Mouse (Mus musculus): ENCODE results near the gene Gal3st3. TPM values are rescaled to one million over a fixed set of nuclear protein-coding genes. Genes with fewer than 3 reads are reported as not detected.
"Not testable (repeated sequence)": the region's sequence is repeated elsewhere in the genome, so short reads cannot be mapped to it uniquely, and the experiment has no call there.

The Gal3st3 gene
- polyA plus RNA-seq, 1 experiment from 2014 or later, result 17.2 TPM

- Histone ChIP-seq H3K9ac (ENCODE audit: low read length) (peak overlapping the region; percentile 52), H3K9me3 (ENCODE audit: control insufficient read depth, low read length) (no peaks in the 10 kb centered on the region), H3K36me3 (ENCODE audit: control insufficient read depth, insufficient read depth, low read length) (no peaks in the 10 kb centered on the region), H3K27me3 (ENCODE audit: control insufficient read depth, insufficient read depth, low read length) (no peaks in the 10 kb centered on the region), H3K27ac (ENCODE audit: low read depth, low read length) (no peak overlapping the region), H3K4me2 (ENCODE audit: low read depth, low read length, severe bottlenecking) (peak overlapping the region; percentile 45), H3K4me1 (replicated peaks; ENCODE audit: control insufficient read depth, insufficient read depth, low read length) (peaks cover 2% of the 10 kb centered on the region; the same call in 1 of the 2 replicates), H3K4me3 (ENCODE audit: low read depth, low read length) (peak overlapping the region; percentile 25)
- WGBS, result 5% methylated on average over 29 of the region's 34 CpGs
- no peak for DNase-seq (ENCODE audit: low spot score)
- ATAC-seq (replicated peaks; ENCODE audit: low FRiP score), result no peak
These were observed 50.7 kb downstream of the Gal3st3 start for GRCm38 (mm10) chr19:5348526-5349501.

- WGBS, result 61% methylated on average over 6 of the region's 6 CpGs
- H3K36me3 ChIP-seq (ENCODE audit: control insufficient read depth, insufficient read depth, low read length); DNase-seq (ENCODE audit: low spot score); ATAC-seq (replicated peaks; ENCODE audit: low FRiP score); H3K27me3 ChIP-seq (ENCODE audit: control insufficient read depth, insufficient read depth, low read length); H3K27ac ChIP-seq (ENCODE audit: low read depth, low read length); H3K4me1 ChIP-seq (replicated peaks; ENCODE audit: control insufficient read depth, insufficient read depth, low read length); H3K9me3 ChIP-seq (ENCODE audit: control insufficient read depth, low read length): not testable (repeated sequence)
- peak within 1 kb of the TSS; percentile 25 for H3K4me3 ChIP-seq (ENCODE audit: low read depth, low read length)
- peak within 1 kb of the TSS; percentile 52 for H3K9ac ChIP-seq (ENCODE audit: low read length)
- H3K4me2 ChIP-seq (ENCODE audit: low read depth, low read length, severe bottlenecking), result peak within 1 kb of the TSS; percentile 45
These were observed 51.4 kb downstream of the Gal3st3 start, which contains the start of gene Cst6 for GRCm38 (mm10) chr19:5349502-5349873. Cst6 (minus strand) TSS chr19:5349574.

- Histone ChIP-seq H3K4me1 (replicated peaks; ENCODE audit: control insufficient read depth, insufficient read depth, low read length) (peaks cover 2% of the 10 kb centered on the region; the same call in 1 of the 2 replicates), H3K9me3 (ENCODE audit: control insufficient read depth, low read length) (no peaks in the 10 kb centered on the region), H3K27ac (ENCODE audit: low read depth, low read length) (no peak overlapping the region), H3K36me3 (ENCODE audit: control insufficient read depth, insufficient read depth, low read length) (no peaks in the 10 kb centered on the region), H3K4me2 (ENCODE audit: low read depth, low read length, severe bottlenecking) (no peak overlapping the region), H3K27me3 (ENCODE audit: control insufficient read depth, insufficient read depth, low read length) (no peaks in the 10 kb centered on the region), H3K4me3 (ENCODE audit: low read depth, low read length) (no peak overlapping the region), H3K9ac (ENCODE audit: low read length) (no peak overlapping the region)
- DNase-seq (ENCODE audit: low spot score) (no peak), ATAC-seq (replicated peaks; ENCODE audit: low FRiP score) (no peak)
- 86% methylated on average over 2 of the region's 2 CpGs for WGBS
These were observed 55.5 kb downstream of the Gal3st3 start for GRCm38 (mm10) chr19:5353609-5354008.

- H3K36me3 ChIP-seq (ENCODE audit: control insufficient read depth, insufficient read depth, low read length), result no peaks in the 10 kb centered on the region
- no peak overlapping the region for H3K27ac ChIP-seq (ENCODE audit: low read depth, low read length)
- ATAC-seq (replicated peaks; ENCODE audit: low FRiP score), result no peak
- no CpG with 5 or more reads among the region's 1 CpGs for WGBS
- H3K4me2 ChIP-seq (ENCODE audit: low read depth, low read length, severe bottlenecking), result no peak overlapping the region
- H3K4me3 ChIP-seq (ENCODE audit: low read depth, low read length), result no peak overlapping the region
- H3K9ac ChIP-seq (ENCODE audit: low read length), result no peak overlapping the region
- no peaks in the 10 kb centered on the region for H3K27me3 ChIP-seq (ENCODE audit: control insufficient read depth, insufficient read depth, low read length)
- no peak for DNase-seq (ENCODE audit: low spot score)
- no peaks in the 10 kb centered on the region for H3K4me1 ChIP-seq (replicated peaks; ENCODE audit: control insufficient read depth, insufficient read depth, low read length)
- H3K9me3 ChIP-seq (ENCODE audit: control insufficient read depth, low read length), result no peaks in the 10 kb centered on the region
These were observed 57.9 kb downstream of the Gal3st3 start for GRCm38 (mm10) chr19:5356080-5356479.

Other genes starting within 250 kb of the Gal3st3 start
- gene Rin1, start 247.8 kb upstream of the Gal3st3 start, polyA plus RNA-seq (2014; fragmentation: Nextera tagmentation; extraction: Ambion mirVana), result 2.0 TPM in 2 replicates
- gene Cd248, start 230.3 kb upstream of the Gal3st3 start, polyA plus RNA-seq (2014; fragmentation: Nextera tagmentation; extraction: Ambion mirVana), result 30.7 and 32.7 TPM in 2 replicates
- 1.2 and 1.8 TPM in 2 replicates for gene Tmem151a, start 212.8 kb upstream of the Gal3st3 start, polyA plus RNA-seq (2014; fragmentation: Nextera tagmentation; extraction: Ambion mirVana)
- gene Yif1a, start 209.8 kb upstream of the Gal3st3 start, polyA plus RNA-seq (2014; fragmentation: Nextera tagmentation; extraction: Ambion mirVana), result 69.5 and 75.8 TPM in 2 replicates
- 93.2 and 112 TPM in 2 replicates for gene Cnih2, start 199.8 kb upstream of the Gal3st3 start, polyA plus RNA-seq (2014; fragmentation: Nextera tagmentation; extraction: Ambion mirVana)
- 250 and 262 TPM in 2 replicates for gene Rab1b, start 191.3 kb upstream of the Gal3st3 start, polyA plus RNA-seq (2014; fragmentation: Nextera tagmentation; extraction: Ambion mirVana)
- 35.3 and 38.5 TPM in 2 replicates for gene Klc2, start 179.8 kb upstream of the Gal3st3 start, polyA plus RNA-seq (2014; fragmentation: Nextera tagmentation; extraction: Ambion mirVana)
- gene Pacs1, start 25.2 kb upstream of the Gal3st3 start, polyA plus RNA-seq (2014; fragmentation: Nextera tagmentation; extraction: Ambion mirVana), result 32.2 and 33.2 TPM in 2 replicates
- gene Sf3b2, start 2.9 kb upstream of the Gal3st3 start, polyA plus RNA-seq (2014; fragmentation: Nextera tagmentation; extraction: Ambion mirVana), result 418 and 450 TPM in 2 replicates
- gene Catsper1, start 37.4 kb downstream of the Gal3st3 start, polyA plus RNA-seq (2014; fragmentation: Nextera tagmentation; extraction: Ambion mirVana), result not detected in 2 replicates
- 0.83 TPM in 1 of 2 replicates, not detected in the other for gene Cst6, start 51.2 kb downstream of the Gal3st3 start, polyA plus RNA-seq (2014; fragmentation: Nextera tagmentation; extraction: Ambion mirVana)
- 79.2 and 82.8 TPM in 2 replicates for gene Eif1ad, start 68.4 kb downstream of the Gal3st3 start, polyA plus RNA-seq (2014; fragmentation: Nextera tagmentation; extraction: Ambion mirVana)
- 470 and 498 TPM in 2 replicates for gene Banf1, start 68.8 kb downstream of the Gal3st3 start, polyA plus RNA-seq (2014; fragmentation: Nextera tagmentation; extraction: Ambion mirVana)
- 87.1 and 101 TPM in 2 replicates for gene Sart1, start 90.4 kb downstream of the Gal3st3 start, polyA plus RNA-seq (2014; fragmentation: Nextera tagmentation; extraction: Ambion mirVana)
- gene Tsga10ip, start 104.2 kb downstream of the Gal3st3 start, polyA plus RNA-seq (2014; fragmentation: Nextera tagmentation; extraction: Ambion mirVana), result not detected in 2 replicates
- gene Drap1, start 126.6 kb downstream of the Gal3st3 start, polyA plus RNA-seq (2014; fragmentation: Nextera tagmentation; extraction: Ambion mirVana), result 193 and 202 TPM in 2 replicates
- 34.6 and 42.0 TPM in 2 replicates for gene AI837181, start 126.8 kb downstream of the Gal3st3 start, polyA plus RNA-seq (2014; fragmentation: Nextera tagmentation; extraction: Ambion mirVana)
- gene Fosl1, start 149.2 kb downstream of the Gal3st3 start, polyA plus RNA-seq (2014; fragmentation: Nextera tagmentation; extraction: Ambion mirVana), result not detected in 2 replicates
- gene Ccdc85b, start 159.6 kb downstream of the Gal3st3 start, polyA plus RNA-seq (2014; fragmentation: Nextera tagmentation; extraction: Ambion mirVana), result 6.5 and 6.6 TPM in 2 replicates
- 105 TPM in 2 replicates for gene Fibp, start 162.3 kb downstream of the Gal3st3 start, polyA plus RNA-seq (2014; fragmentation: Nextera tagmentation; extraction: Ambion mirVana)
- gene Ctsw, start 170.2 kb downstream of the Gal3st3 start, polyA plus RNA-seq (2014; fragmentation: Nextera tagmentation; extraction: Ambion mirVana), result 3.4 and 4.0 TPM in 2 replicates
- gene Efemp2, start 175.6 kb downstream of the Gal3st3 start, polyA plus RNA-seq (2014; fragmentation: Nextera tagmentation; extraction: Ambion mirVana), result 49.1 and 50.4 TPM in 2 replicates
- 39.2 and 42.7 TPM in 2 replicates for gene Mus81, start 190.1 kb downstream of the Gal3st3 start, polyA plus RNA-seq (2014; fragmentation: Nextera tagmentation; extraction: Ambion mirVana)
- gene Cfl1, start 192.1 kb downstream of the Gal3st3 start, polyA plus RNA-seq (2014; fragmentation: Nextera tagmentation; extraction: Ambion mirVana), result 3,238 and 3,452 TPM in 2 replicates
- gene 1700020D05Rik, start 205.5 kb downstream of the Gal3st3 start, polyA plus RNA-seq (2014; fragmentation: Nextera tagmentation; extraction: Ambion mirVana), result not detected in 2 replicates
- gene Snx32, start 212.2 kb downstream of the Gal3st3 start, polyA plus RNA-seq (2014; fragmentation: Nextera tagmentation; extraction: Ambion mirVana), result 15.9 and 19.5 TPM in 2 replicates